Mouse (Mus musculus): ENCODE measurements at regions not wholly inside any gene's neighbourhood (a gene's known extent, or its start where the extent isn't known, plus 50 kb on each side); places are given as distances from the start of the nearest gene placed in this dataset.

DNA sequence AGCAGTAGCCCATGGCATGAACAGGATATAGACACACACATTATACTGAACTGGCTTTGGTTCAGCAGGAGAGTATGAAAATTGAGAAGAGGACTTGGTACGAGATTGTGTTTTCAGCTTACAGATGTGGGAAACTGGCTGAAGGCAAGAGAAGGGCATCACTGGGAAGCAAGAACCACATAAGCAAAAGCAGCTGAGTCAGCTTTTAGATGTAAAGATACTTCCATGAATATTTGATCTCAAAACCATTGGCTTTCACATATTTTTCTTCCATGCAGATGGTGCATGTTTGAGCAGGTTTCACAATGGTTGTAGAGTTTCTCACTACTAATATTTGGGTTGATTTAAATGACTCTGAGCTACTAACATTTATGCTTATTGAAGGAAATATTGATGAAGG, 389.9 kb downstream of the D3Ertd751e start:
- DNase-seq = no peak

GRCm38 (mm10) chr3:42153372-42153771, 411.0 kb downstream of the D3Ertd751e start:
- DNase-seq = no peak

DNA sequence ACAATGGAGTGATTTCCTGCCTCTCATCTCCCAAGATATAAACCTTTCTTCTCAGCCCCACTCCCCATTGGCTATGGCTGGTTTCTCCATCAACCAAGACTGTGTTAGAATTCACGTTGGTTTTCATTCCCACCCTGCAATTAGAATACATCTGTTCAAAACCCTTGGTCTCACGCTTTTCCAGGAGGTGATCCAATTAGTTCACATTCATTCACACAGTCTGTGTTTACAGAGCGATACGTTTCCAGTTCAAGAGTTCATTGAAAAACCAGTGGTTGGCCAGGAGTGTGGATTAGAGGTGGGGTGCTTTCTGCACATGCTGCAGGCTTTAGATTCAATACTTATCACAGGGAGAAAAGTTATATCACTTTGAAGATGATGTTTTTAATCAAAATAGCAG, 412.5 kb downstream of the D3Ertd751e start:
- DNase-seq = no peak

- no peak for DNase-seq
Measured at GRCm38 (mm10) chr3:42163666-42164065, 421.3 kb downstream of the D3Ertd751e start.

- no peak for DNase-seq
Measured at GRCm38 (mm10) chr3:42199206-42199605, 456.8 kb downstream of the D3Ertd751e start.

GRCm38 (mm10) chr3:42201373-42201772, 459.0 kb downstream of the D3Ertd751e start:
- DNase-seq = no peak

- no peak for DNase-seq
Measured at GRCm38 (mm10) chr3:42205640-42206039, 463.2 kb downstream of the D3Ertd751e start.

DNA sequence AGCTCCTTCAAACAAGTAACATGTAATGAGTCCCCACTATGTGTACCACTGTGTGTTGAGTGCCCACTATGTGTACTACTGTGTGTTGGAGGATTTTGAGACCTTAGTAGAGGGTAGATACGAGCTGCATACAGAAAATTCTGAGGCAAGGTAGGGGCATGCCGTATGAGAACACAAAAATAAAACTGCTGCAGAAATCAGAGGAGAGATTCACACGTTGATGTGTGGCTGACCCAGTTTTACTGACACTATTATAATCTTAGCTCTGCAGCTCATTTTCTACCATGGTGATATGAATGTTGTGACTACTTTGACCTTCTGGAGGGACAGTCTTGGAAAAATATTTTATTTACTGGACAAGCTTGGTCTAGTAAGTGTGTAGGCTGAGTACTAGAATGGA, 469.0 kb downstream of the D3Ertd751e start:
- no peak for DNase-seq

GRCm38 (mm10) chr3:42212456-42212855, 470.0 kb downstream of the D3Ertd751e start:
- no peak for DNase-seq

GRCm38 (mm10) chr3:42213163-42213562, 470.8 kb downstream of the D3Ertd751e start:
- DNase-seq = no peak

GRCm38 (mm10) chr3:42214624-42215276, 472.3 kb downstream of the D3Ertd751e start:
- DNase-seq = no peak

GRCm38 (mm10) chr3:42218719-42219118, 476.3 kb downstream of the D3Ertd751e start:
- no peak for DNase-seq

- DNase-seq = no peak
Measured at GRCm38 (mm10) chr3:42227679-42228398, 485.4 kb downstream of the D3Ertd751e start.

DNA sequence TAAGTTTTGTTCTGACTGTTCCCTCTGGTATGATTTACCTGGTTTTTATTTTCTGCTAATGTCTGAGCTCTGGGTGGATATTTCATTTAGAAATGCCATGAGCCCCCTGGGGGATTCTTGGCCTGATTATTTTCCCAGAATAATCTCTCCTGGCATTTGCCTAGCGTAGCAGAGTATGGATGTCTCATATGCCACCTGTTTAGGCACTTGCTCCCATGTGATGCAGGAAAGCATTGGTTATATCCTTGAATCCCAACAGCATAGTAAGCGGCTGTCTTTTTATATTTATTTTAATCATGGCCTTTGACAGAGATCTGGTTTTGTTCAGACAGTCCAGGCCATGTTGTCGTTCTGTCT, 486.0 kb downstream of the D3Ertd751e start:
- DNase-seq = no peak

DNA sequence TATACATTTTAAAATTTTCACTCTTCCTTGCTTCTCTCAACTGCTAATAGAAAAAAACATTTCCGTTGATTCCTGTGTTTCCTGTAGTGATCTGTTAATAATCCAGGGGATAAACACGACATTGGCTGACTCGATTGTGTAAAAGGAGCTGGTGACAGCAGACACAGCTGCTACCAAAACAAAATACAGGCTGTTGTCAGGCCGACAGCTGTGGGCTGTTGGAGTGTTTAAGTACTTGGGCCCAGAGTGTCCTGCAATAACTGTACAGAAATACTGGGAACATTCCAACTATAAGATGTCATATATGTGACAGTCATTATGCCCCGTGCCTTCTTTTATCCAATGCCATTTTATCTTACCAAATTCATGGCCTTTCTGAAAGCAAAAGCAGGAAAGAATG, 489.9 kb downstream of the D3Ertd751e start:
- DNase-seq = no peak

DNA sequence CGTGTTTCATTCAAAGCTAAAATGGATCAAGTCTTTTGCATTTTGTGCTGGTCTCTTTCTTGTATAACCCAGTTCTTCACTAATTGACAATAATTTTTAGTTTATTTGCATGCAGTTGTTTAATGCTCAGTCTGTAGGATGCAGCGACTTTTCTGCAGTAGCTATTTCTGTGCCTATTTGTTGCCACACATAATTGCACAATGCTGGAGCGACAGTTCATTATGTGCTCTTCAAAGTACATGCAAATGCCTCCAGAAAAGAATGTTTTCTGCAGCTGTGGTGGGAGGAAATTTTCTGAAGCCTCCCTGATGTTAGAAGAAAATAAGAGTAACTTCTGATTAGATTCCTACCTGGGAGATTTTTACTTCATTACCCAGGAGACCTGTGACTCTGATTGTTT, 491.3 kb downstream of the D3Ertd751e start:
- no peak for DNase-seq

GRCm38 (mm10) chr3:42235515-42235914, 493.1 kb downstream of the D3Ertd751e start:
- no peak for DNase-seq
